In genomic region chr4:8238560-8239305, GRCm38 (mm10) we compare ENCODE assay signal across 9 mouse cellular contexts. TPM values are rescaled to one million over a fixed set of nuclear protein-coding genes. Genes with fewer than 3 reads are reported as not detected.
DNase-seq lines count a peak whose midpoint lies in the region; ATAC-seq and TF ChIP-seq lines count a peak whose summit lies in the region.
"Had no signal": no experiment of that assay in that cellular context is flagged by ENCODE, and none has a peak within 500 bp of the region (broad histone marks: within the 10 kb centered on the region; RNA-seq: fewer than 3 reads in every experiment).

Car8 (minus strand) TSS chr4:8239041.

- H3K9ac ChIP-seq in liver, embryonic 13.5 days: peak within 1 kb of the TSS; percentile 66
- peak within 1 kb of the TSS; percentile 61 for H3K9ac ChIP-seq in neural tube, embryonic 12.5 days

- H3K4me3 ChIP-seq in erythroblast, embryonic 14.5 days (replicated peaks): peak within 1 kb of the TSS; percentile 61
- peak within 1 kb of the TSS; percentile 69 for H3K4me3 ChIP-seq in kidney, adult 2 months (ENCODE audit: insufficient read depth, low read depth, low read length)
- peak within 1 kb of the TSS; percentile 62 for H3K4me3 ChIP-seq in liver, embryonic 13.5 days (replicated peaks)
- H3K4me3 ChIP-seq in neural tube, embryonic 12.5 days: peak within 1 kb of the TSS; percentile 64

- no peak within 1 kb of the TSS for H3K27ac ChIP-seq in kidney, adult 2 months (ENCODE audit: insufficient read depth, low read depth, low read length)
- peak within 1 kb of the TSS; percentile 13; the same call in 1 of the 2 replicates for H3K27ac ChIP-seq in liver, embryonic 13.5 days
- H3K27ac ChIP-seq in neural tube, embryonic 12.5 days: no peak within 1 kb of the TSS

- peaks cover 16% of the 10 kb centered on the region for H3K27me3 ChIP-seq in erythroblast, embryonic 14.5 days (ENCODE audit: control insufficient read depth)
- no peaks in the 10 kb centered on the region for H3K27me3 ChIP-seq in kidney, adult 2 months (replicated peaks; ENCODE audit: control insufficient read depth, insufficient read depth, low read length)
- H3K27me3 ChIP-seq in liver, embryonic 13.5 days: 0 out of 2 replicates have a peak, but pooled peaks cover 5% of the 10 kb centered on the region
- H3K27me3 ChIP-seq in neural tube, embryonic 12.5 days (replicated peaks): no peaks in the 10 kb centered on the region; the same call in 1 of the 2 replicates

- peak; percentile 65 for DNase-seq in embryo, embryonic 10.5 days (ENCODE audit: low spot score)
- DNase-seq in heart, adult 9 months (ENCODE audit: low spot score in 2 of 2): peak; percentile 35 to 51
- peak; percentile 49 for DNase-seq in kidney, adult 2 months
- DNase-seq in liver, embryonic 13.5 days: no peak
- DNase-seq in thymus, postnatal 4 days: peak; percentile 74

- WGBS in kidney, adult 2 months: under 1% methylated on average over 48 of the region's 49 CpGs
- WGBS in liver, embryonic 13.5 days (ENCODE audit: insufficient replicate concordance): 1% methylated on average over 49 of the region's 49 CpGs
- 1% methylated on average over 49 of the region's 49 CpGs for WGBS in neural tube, embryonic 12.5 days

- H3K4me2 ChIP-seq in liver, embryonic 13.5 days: peak within 1 kb of the TSS; percentile 79
- peak within 1 kb of the TSS; percentile 100 for H3K4me2 ChIP-seq in neural tube, embryonic 12.5 days (replicated peaks)

- no peak for TF ChIP-seq POLR2A in kidney, adult 2 months (IDR thresholded peaks at IDR 0.05; ENCODE audit: low read depth, low read length)

- no peak for ATAC-seq in erythroblast, adult 5-6 weeks (replicated peaks; ENCODE audit: low FRiP score, poor library complexity, severe bottlenecking)
- ATAC-seq in liver, embryonic 13.5 days (ENCODE audit: low read depth): peak; percentile 59
- peak; percentile 91 for ATAC-seq in neural tube, embryonic 12.5 days (ENCODE audit: low FRiP score, low read depth)

- H3K4me1 ChIP-seq in erythroblast, embryonic 14.5 days (ENCODE audit: control insufficient read depth): peaks cover 3% of the 10 kb centered on the region; the same call in 1 of the 2 replicates
- no peaks in the 10 kb centered on the region for H3K4me1 ChIP-seq in kidney, adult 2 months (ENCODE audit: control insufficient read depth, insufficient read depth, low read length)
- no peaks in the 10 kb centered on the region; the same call in 1 of the 2 replicates for H3K4me1 ChIP-seq in liver, embryonic 13.5 days (replicated peaks)
- peaks cover 6% of the 10 kb centered on the region; the same call in 1 of the 2 replicates for H3K4me1 ChIP-seq in neural tube, embryonic 12.5 days

- no peaks in the 10 kb centered on the region for H3K36me3 ChIP-seq in erythroblast, embryonic 14.5 days (ENCODE audit: control insufficient read depth)
- H3K36me3 ChIP-seq in kidney, adult 2 months (ENCODE audit: control insufficient read depth, insufficient read depth, low read length): no peaks in the 10 kb centered on the region
- H3K36me3 ChIP-seq in liver, embryonic 13.5 days: no peaks in the 10 kb centered on the region
- H3K36me3 ChIP-seq in neural tube, embryonic 12.5 days: no peaks in the 10 kb centered on the region
- H3K36me3 ChIP-seq: G1E had no signal

- no peaks in the 10 kb centered on the region for H3K9me3 ChIP-seq in erythroblast, embryonic 14.5 days (ENCODE audit: control insufficient read depth, low read length)
- no peaks in the 10 kb centered on the region for H3K9me3 ChIP-seq in liver, embryonic 13.5 days (replicated peaks)
- H3K9me3 ChIP-seq in neural tube, embryonic 12.5 days: no peaks in the 10 kb centered on the region

- no peak for TF ChIP-seq CTCF in kidney, adult 2 months (conservative IDR thresholded peaks at IDR 0.05; ENCODE audit: insufficient read depth, insufficient read length, low read depth, low read length)

RNA-seq across cellular contexts. Expression of gene Car8, which starts in this region (rescaled TPM):
- polyA plus RNA-seq in erythroblast, embryonic 14.5 days (2012): not detected in 2 replicates
- total RNA-seq in erythroblast, adult 5-6 weeks (2015; ENCODE audit: low replicate concordance): not detected in 2 replicates
- total RNA-seq in erythroblast, adult 5-6 weeks (2017; ENCODE audit: low replicate concordance): not detected in 2 replicates
- 1.6 and 2.1 TPM in 2 replicates for polyA plus RNA-seq in kidney, adult 2 months (2012; rRNA removed)
- polyA plus RNA-seq in liver, embryonic 13.5 days (2015; fragmentation: Nextera tagmentation; extraction: Ambion mirVana): 2.1 and 2.7 TPM in 2 replicates
- polyA plus RNA-seq in neural tube, embryonic 12.5 days (2016; fragmentation: Nextera tagmentation; extraction: Ambion mirVana): 1.2 and 1.4 TPM in 2 replicates
- total RNA-seq: G1E had no signal
- polyA plus RNA-seq: G1E had no signal
